Comparison of ENCODE assay signal across 9 mouse cellular contexts in genomic region chr13:111658501-111659280, GRCm38 (mm10). TPM values are rescaled to one million over a fixed set of nuclear protein-coding genes. Genes with fewer than 3 reads are reported as not detected.
DNase-seq lines count a peak whose midpoint lies in the region; TF ChIP-seq lines count a peak whose summit lies in the region.
"Had no signal": no experiment of that assay in that cellular context is flagged by ENCODE, and none has a peak within 500 bp of the region (broad histone marks: within the 10 kb centered on the region; RNA-seq: fewer than 3 reads in every experiment).

No protein-coding gene starts in this region.

- no peaks in the 10 kb centered on the region for H3K36me3 ChIP-seq in testis, adult 2 months (ENCODE audit: control insufficient read depth, insufficient read depth, low read length)

- peak; percentile 32 for DNase-seq in adrenal gland, postnatal 10 days
- DNase-seq in adrenal gland, postnatal 25 days, result no peak
- DNase-seq in ovary, postnatal 14 days (ENCODE audit: low spot score), result peak; percentile 22
- no peak for DNase-seq in ovary, postnatal 36 days (ENCODE audit: low spot score)
- DNase-seq in kidney, postnatal 4 days, result peak; percentile 48 to 55
- DNase-seq in neural tube, embryonic 10.5 days (ENCODE audit: extremely low spot score, low spot score), result no peak
- DNase-seq in adrenal gland, postnatal 36 days, result no peak
- DNase-seq: cerebellum, adult 11 months had no signal

- TF ChIP-seq CTCF in testis, adult 2 months (IDR thresholded peaks at IDR 0.05; ENCODE audit: control insufficient read depth, insufficient read depth, insufficient replicate concordance, low read depth, low read length), result no peak

- H3K27me3 ChIP-seq in testis, adult 2 months (ENCODE audit: control insufficient read depth, insufficient read depth, low read length), result no peaks in the 10 kb centered on the region

- no peak overlapping the region for H3K4me3 ChIP-seq in testis, adult 2 months (ENCODE audit: control insufficient read depth, low read depth, low read length)

- no peaks in the 10 kb centered on the region for H3K4me1 ChIP-seq in testis, adult 2 months (ENCODE audit: control insufficient read depth, insufficient read depth, low read length)

- no peak for TF ChIP-seq POLR2A in testis, adult 2 months (IDR thresholded peaks at IDR 0.05; ENCODE audit: control insufficient read depth, low read depth, low read length)

- H3K27ac ChIP-seq in testis, adult 2 months (ENCODE audit: control insufficient read depth, insufficient read depth, low read depth, low read length), result peak overlapping the region; percentile 77

RNA-seq across cellular contexts. Expression of gene Mier3, which starts 22.1 kb away (rescaled TPM):
- total RNA-seq in adrenal gland, postnatal 10 days (2021), result 10 to 100 TPM; 37.3 to 37.4 TPM
- 38.7 and 41.3 TPM in 2 replicates for total RNA-seq in adrenal gland, postnatal 25 days (2021)
- polyA plus RNA-seq in testis, adult 2 months (2012; rRNA removed), result 19.2 and 23.9 TPM in 2 replicates
- 10 to 100 TPM; 39.9 to 44.4 TPM for total RNA-seq in adrenal gland, postnatal 36 days (2021)

Comparison
In these comparisons a context has a peak if more than half of its experiments do, and no peak if none do; other contexts are left out.
1. DNase-seq: peak in adrenal gland, postnatal 10 days (single experiment), ovary, postnatal 14 days (single experiment) and kidney, postnatal 4 days (2 of 2); none in adrenal gland, postnatal 25 days (single experiment), ovary, postnatal 36 days (single experiment), neural tube, embryonic 10.5 days (single experiment) and adrenal gland, postnatal 36 days (0 of 2).